Mouse (Mus musculus) hindbrain, embryonic 11.5 days (tissue): Measurements from ENCODE around the gene Mgat4e. TPM values are rescaled to one million over a fixed set of nuclear protein-coding genes. Genes with fewer than 3 reads are reported as not detected.

Source experiments
- ATAC-seq: fragments of 200-750 bp; cut with Nextera tagmentation; 2 replicates; pipeline ENCODE4 v1.8.0; 2017; ENCODE audit warnings: mild to moderate bottlenecking, moderate TSS enrichment, moderate library complexity; ENCODE audit not compliant: low FRiP score
- DNase-seq: peaks from one replicate; pipeline ENCODE4 v3.0.0-alpha.2; 2015; ENCODE audit warnings: low spot score
- H3K27ac ChIP-seq: fragments of 300-500 bp; sonication (generic); 2 replicates; pipeline ENCODE4 v1.5.1; 2014; ENCODE audit warnings: mild to moderate bottlenecking, low read depth, low read length
- H3K27me3 ChIP-seq: fragments of 300-500 bp; sonication (generic); 2 replicates; pipeline ENCODE4 v1.6.1; 2014; ENCODE audit warnings: mild to moderate bottlenecking, low read length, moderate library complexity, mixed read lengths; ENCODE audit not compliant: control insufficient read depth, insufficient read depth
- H3K36me3 ChIP-seq: fragments of 300-500 bp; sonication (generic); 2 replicates; pipeline ENCODE4 v1.6.1; 2014; ENCODE audit warnings: mild to moderate bottlenecking, low read length, moderate library complexity, mixed read lengths; ENCODE audit not compliant: control insufficient read depth, insufficient read depth
- H3K4me1 ChIP-seq: fragments of 300-500 bp; sonication (generic); replicated peaks from 2 replicates; pipeline ENCODE4 v1.6.1; 2014; ENCODE audit warnings: low read length, mixed read lengths; ENCODE audit not compliant: control insufficient read depth, insufficient read depth
- H3K4me2 ChIP-seq: fragments of 300-500 bp; sonication (generic); replicated peaks from 2 replicates; pipeline ENCODE4 v1.6.1; 2014; ENCODE audit warnings: mild to moderate bottlenecking, low read depth, low read length
- H3K4me3 ChIP-seq: fragments of 300-500 bp; sonication (generic); 2 replicates; pipeline ENCODE4 v1.5.1; 2014; ENCODE audit warnings: low read depth, low read length
- H3K9ac ChIP-seq: fragments of 300-500 bp; sonication (generic); 2 replicates; pipeline ENCODE4 v1.6.1; 2014; ENCODE audit warnings: low read depth, low read length
- H3K9me3 ChIP-seq: fragments of 300-500 bp; sonication (generic); 2 replicates; pipeline ENCODE4 v1.6.1; 2016; ENCODE audit warnings: low read length; ENCODE audit not compliant: control insufficient read depth
- WGBS: fragments of 180-500 bp; shearing (Covaris S2); extraction: QIAGEN DNeasy Blood & Tissue Kit; methylation state at CpG from one replicate; pipeline ENCODE4 v1.1.7; 2014; 5-methylcytosine and 5-hydroxymethylcytosine counted together
- polyA plus RNA-seq: library from polyadenylated mRNA; unstranded; fragments of >200 nt; fragmentation: Nextera tagmentation; extraction: Ambion mirVana; gene quantifications from 2 replicates; pipeline ENCODE4 v1.2.1, GENCODE M21; 2014

The Mgat4e gene
- polyA plus RNA-seq, 1 experiment from 2014 or later, result not detected

DNA sequence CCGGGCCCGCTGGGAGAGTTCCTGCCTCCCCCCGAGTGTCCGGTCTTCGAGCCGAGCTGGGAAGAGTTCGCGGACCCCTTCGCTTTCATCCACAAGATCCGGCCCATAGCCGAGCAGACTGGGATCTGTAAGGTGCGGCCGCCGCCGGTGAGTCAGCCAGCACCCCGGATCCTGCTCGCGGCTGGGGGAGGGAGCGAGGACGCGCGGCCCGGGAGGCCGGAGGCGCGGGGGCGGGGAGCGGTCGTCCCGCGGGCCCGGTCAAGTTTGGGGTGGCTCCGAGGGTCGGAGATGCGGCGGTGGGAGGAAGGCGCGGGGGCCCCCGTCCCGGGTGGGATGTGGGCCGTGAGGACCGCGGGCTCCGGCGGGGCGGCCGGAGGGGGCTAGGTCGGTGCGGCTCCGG lies 10.9 kb upstream of the Mgat4e start:
- Histone ChIP-seq H3K27ac (peak overlapping the region; percentile 83), H3K9me3 (no peaks in the 10 kb centered on the region), H3K4me1 (peaks cover 2% of the 10 kb centered on the region), H3K27me3 (no peaks in the 10 kb centered on the region), H3K9ac (peak overlapping the region; percentile 100), H3K4me3 (peak overlapping the region; percentile 98), H3K36me3 (no peaks in the 10 kb centered on the region), H3K4me2 (peak overlapping the region; percentile 57)
- ATAC-seq (peak; percentile 20; the same call in 1 of the 2 replicates), DNase-seq (no peak)
- whole genome bisulfite sequencing, result 2% methylated on average over 36 of the region's 50 CpGs

DNA sequence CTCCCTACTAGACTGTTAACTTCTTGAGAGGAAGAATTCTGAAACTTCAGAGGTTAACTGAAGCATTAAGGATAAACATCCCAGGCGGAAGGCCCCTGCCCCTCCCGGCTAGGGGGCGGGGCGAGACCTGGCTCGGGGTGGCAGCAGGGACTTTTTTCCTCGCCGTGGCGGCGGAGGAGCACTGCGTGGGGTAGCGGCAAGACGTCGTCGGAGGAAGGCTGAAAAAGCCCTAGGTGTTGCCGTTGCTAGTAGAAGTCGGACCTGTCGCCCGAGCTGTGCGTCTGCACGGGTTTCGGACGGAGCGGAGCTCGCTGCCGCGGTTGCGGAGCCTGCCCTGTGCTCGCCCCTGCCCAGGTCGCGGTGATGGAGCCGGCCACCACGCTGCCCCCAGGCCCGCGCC lies 10.5 kb upstream of the Mgat4e start, which contains the start of gene Kdm5b:
Kdm5b (plus strand) TSS at position 196 of the 400 bp plus-strand sequence.
- DNase-seq (peak; percentile 91), ATAC-seq (peak; percentile 20; the same call in 1 of the 2 replicates)
- Histone ChIP-seq H3K36me3 (no peaks in the 10 kb centered on the region), H3K4me1 (peaks cover 5% of the 10 kb centered on the region), H3K4me3 (peak within 1 kb of the TSS; percentile 98), H3K27me3 (no peaks in the 10 kb centered on the region), H3K27ac (peak within 1 kb of the TSS; percentile 83), H3K9ac (peak within 1 kb of the TSS; percentile 100), H3K4me2 (peak within 1 kb of the TSS; percentile 57), H3K9me3 (no peaks in the 10 kb centered on the region)
- under 1% methylated on average over 34 of the region's 34 CpGs for WGBS

DNA sequence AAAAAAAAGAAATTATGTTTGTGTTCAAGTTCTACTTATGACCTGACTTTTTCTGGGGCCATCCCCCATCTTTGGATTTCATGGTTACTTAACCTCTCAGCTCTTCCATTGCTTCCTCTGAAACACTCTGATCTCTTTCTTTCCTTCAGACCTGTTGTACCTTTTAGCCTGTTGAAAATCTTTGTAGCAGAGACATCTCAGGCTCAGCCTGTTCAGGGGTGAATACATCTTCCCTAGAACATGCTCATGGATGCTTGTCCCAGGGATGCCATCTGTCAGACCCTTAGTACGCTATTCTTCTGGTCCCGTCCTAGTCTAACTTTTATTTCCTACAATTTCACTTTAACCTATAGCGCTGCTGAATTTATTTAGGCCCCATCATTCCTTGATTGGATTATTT lies 9.7 kb upstream of the Mgat4e start:
- H3K9me3 ChIP-seq, result no peaks in the 10 kb centered on the region
- no peak overlapping the region for H3K27ac ChIP-seq
- ATAC-seq (no peak), DNase-seq (no peak)
- H3K4me1 ChIP-seq, result peaks cover 5% of the 10 kb centered on the region
- H3K36me3 ChIP-seq, result no peaks in the 10 kb centered on the region
- H3K4me3 ChIP-seq, result no peak overlapping the region
- no peak overlapping the region for H3K4me2 ChIP-seq
- no peaks in the 10 kb centered on the region for H3K27me3 ChIP-seq
- no peak overlapping the region for H3K9ac ChIP-seq
- 73% methylated on average over 3 of the region's 3 CpGs for WGBS

DNA sequence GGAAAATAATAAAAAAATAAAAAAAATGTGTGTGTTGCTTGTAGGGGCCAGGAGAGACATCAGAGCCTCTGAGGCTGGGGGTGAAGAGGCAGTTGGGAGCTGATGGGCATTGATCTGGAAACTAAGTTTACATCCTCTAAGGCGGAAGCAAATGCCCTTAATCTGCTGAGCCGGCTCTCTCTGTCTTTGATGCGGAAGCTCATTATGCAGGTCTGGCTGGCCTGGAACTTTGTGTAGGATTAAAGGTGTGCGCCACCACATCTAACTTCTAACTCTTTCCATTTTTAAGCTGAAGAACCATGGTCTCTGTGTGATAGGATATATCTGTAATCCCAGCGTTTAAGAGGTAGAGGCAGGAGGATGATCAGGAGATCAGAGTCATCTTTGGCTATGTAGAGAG lies 9.0 kb upstream of the Mgat4e start:
- Histone ChIP-seq H3K36me3 (no peaks in the 10 kb centered on the region), H3K4me3 (no peak overlapping the region), H3K27me3 (no peaks in the 10 kb centered on the region), H3K4me2 (no peak overlapping the region), H3K4me1 (peaks cover 5% of the 10 kb centered on the region), H3K27ac (no peak overlapping the region), H3K9ac (no peak overlapping the region), H3K9me3 (no peaks in the 10 kb centered on the region)
- 52% methylated on average over 5 of the region's 5 CpGs for WGBS
- ATAC-seq (no peak), DNase-seq (no peak)

DNA sequence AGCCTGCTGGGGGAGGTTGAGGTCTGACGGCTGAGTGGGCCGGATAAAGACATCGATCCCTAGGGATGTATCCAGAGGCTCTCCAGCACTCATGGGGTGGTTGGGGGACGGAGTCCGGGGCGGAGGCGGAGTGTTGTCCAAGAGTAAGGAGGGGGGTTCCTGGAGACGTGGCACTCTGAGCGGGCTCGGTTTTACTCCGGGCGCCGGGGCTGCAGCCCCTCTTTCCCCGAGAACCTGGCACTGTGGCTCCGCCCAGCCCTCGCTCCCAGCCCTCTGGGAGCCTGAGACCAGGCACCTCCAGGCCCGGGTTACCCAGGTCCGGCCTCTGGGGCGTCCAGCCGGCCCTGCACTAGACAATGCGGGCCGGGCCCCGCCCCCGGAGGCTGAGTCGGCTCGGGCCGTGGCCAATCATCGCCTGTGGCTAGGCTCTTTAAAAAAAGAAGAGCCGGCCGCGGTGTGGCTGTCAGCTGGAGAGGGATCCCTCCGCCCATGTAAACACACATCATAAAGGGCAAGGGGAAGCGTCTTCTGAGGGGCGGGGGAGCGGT lies 7.3 kb upstream of the Mgat4e start:
- H3K4me3 ChIP-seq, result peak overlapping the region; percentile 65
- DNase-seq (peak; percentile 97), ATAC-seq (peak; percentile 96)
- no peaks in the 10 kb centered on the region for H3K9me3 ChIP-seq
- H3K9ac ChIP-seq, result peak overlapping the region; percentile 87
- peak overlapping the region; percentile 94 for H3K4me2 ChIP-seq
- no peaks in the 10 kb centered on the region for H3K27me3 ChIP-seq
- no peaks in the 10 kb centered on the region for H3K36me3 ChIP-seq
- H3K4me1 ChIP-seq, result peaks cover 5% of the 10 kb centered on the region
- under 1% methylated on average over 35 of the region's 35 CpGs for WGBS
- H3K27ac ChIP-seq, result peak overlapping the region; percentile 87

DNA sequence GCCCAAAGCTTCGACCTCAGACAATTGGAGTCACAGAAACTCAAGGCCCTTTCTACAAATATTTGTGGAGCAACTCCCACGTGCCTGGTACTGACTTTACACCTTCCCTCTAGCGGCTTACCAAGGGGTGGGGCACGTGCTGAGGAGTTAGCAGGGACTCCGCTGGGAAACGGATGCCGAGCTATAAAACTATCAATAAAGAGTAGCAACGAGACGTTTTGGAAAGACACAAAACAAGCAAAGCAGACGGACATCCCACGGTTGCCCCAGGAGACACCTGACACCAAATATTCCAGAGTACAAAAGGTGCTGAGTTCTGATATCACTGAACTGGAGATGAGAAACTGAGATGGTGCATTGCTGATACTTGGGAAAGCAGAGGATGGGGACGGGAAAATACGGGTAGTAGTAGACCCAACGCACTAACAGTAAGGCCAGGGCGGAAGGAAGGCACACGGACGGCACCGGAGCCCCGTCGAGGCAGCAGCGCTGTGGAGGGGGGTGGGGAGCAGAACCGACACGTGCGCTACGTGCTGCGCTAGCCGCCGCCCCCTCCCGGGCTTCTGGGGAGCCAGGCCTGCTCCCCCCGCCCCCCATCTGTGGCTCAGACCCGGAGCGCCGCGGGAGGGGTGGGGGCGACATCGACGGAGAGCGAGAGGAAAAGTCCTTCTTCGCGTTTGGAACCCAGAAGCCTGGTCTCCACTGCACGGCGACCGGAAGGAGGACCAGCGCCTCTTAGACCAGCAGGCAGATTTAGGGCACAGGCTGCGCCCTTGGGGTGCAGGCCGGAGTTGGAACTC lies 6.6 kb upstream of the Mgat4e start:
- Histone ChIP-seq H3K36me3 (no peaks in the 10 kb centered on the region), H3K4me1 (peaks cover 5% of the 10 kb centered on the region), H3K27me3 (no peaks in the 10 kb centered on the region), H3K4me2 (peak overlapping the region; percentile 94), H3K9ac (peak overlapping the region; percentile 87), H3K4me3 (peak overlapping the region; percentile 65), H3K9me3 (no peaks in the 10 kb centered on the region), H3K27ac (peak overlapping the region; percentile 87)
- DNase-seq (peak; percentile 67), ATAC-seq (peak; percentile 20; the same call in 1 of the 2 replicates)
- WGBS, result 2% methylated on average over 43 of the region's 46 CpGs

DNA sequence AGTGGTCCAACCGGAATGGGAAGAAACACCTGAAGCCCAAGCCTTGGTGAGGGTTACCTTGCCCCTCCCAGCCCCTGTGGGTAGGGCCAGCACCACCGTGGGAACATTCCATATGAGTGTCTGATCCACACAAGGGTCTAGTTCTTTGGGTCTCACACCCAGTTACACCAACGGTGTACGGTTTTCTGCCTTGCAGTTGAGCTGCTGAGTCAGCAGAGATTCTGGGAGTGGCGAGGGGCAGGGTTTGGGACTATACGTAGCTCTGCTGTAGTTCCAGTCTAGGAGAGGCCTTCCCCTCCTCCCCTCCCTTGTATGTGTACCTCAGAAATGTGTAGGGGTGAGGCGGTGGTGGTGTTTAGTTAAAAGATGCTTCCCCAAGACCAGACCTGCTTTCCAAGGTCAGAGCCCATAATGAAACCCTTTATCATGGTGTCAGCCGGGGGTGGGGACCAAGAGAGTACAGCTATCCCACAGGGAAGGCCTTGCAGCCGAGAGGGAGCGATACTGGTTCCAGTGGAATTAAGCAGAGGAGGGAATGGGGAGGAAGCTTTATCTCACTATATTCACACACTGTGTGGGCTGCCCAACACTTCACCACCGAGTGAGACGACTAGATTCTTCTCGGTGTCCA lies 5.9 kb upstream of the Mgat4e start:
- ATAC-seq (no peak), DNase-seq (peak; percentile 34)
- no peak overlapping the region for H3K9ac ChIP-seq
- H3K36me3 ChIP-seq, result no peaks in the 10 kb centered on the region
- H3K27ac ChIP-seq, result no peak overlapping the region
- H3K4me3 ChIP-seq, result no peak overlapping the region
- 21% methylated on average over 13 of the region's 13 CpGs for WGBS
- no peaks in the 10 kb centered on the region for H3K27me3 ChIP-seq
- no peaks in the 10 kb centered on the region for H3K9me3 ChIP-seq
- peaks cover 5% of the 10 kb centered on the region for H3K4me1 ChIP-seq
- H3K4me2 ChIP-seq, result 0 out of 2 replicates have a peak overlapping the region, but pooled peaks have one; percentile 94

DNA sequence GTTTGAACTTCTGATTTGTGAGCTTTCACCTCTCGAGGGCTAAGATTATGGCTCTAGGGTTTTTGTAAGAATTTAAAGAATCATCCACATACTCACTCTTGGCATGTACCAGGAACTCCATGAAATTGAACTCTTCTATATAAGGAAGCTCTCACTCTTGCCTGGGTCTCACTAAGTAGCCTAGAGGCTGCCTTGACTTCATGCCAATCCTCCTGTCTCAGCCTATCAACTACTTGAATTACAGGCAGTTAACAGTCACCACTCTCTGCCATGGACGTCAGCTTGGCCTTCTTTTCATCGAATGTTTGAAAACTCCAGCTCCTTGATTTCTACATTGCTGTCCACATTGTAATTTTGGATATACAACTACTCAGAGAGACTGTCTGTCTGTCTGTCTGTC lies 2.9 kb upstream of the Mgat4e start:
- no peak overlapping the region for H3K4me2 ChIP-seq
- H3K4me1 ChIP-seq, result peaks cover 5% of the 10 kb centered on the region
- DNase-seq (no peak), ATAC-seq (no peak)
- H3K36me3 ChIP-seq, result no peaks in the 10 kb centered on the region
- H3K27me3 ChIP-seq, result no peaks in the 10 kb centered on the region
- no peak overlapping the region for H3K27ac ChIP-seq
- no peak overlapping the region for H3K4me3 ChIP-seq
- no peak overlapping the region for H3K9ac ChIP-seq
- WGBS, result 78% methylated on average over 3 of the region's 3 CpGs
- H3K9me3 ChIP-seq, result no peaks in the 10 kb centered on the region
